Mouse (Mus musculus): ENCODE measurements around the gene Def8. TPM values are rescaled to one million over a fixed set of nuclear protein-coding genes. Genes with fewer than 3 reads are reported as not detected.
"Not testable (repeated sequence)": the region's sequence is repeated elsewhere in the genome, so short reads cannot be mapped to it uniquely, and the experiment has no call there.

Gene Def8
- total RNA-seq, 2 experiments from 2014 or later: 67.6 to 68.8 TPM

DNA sequence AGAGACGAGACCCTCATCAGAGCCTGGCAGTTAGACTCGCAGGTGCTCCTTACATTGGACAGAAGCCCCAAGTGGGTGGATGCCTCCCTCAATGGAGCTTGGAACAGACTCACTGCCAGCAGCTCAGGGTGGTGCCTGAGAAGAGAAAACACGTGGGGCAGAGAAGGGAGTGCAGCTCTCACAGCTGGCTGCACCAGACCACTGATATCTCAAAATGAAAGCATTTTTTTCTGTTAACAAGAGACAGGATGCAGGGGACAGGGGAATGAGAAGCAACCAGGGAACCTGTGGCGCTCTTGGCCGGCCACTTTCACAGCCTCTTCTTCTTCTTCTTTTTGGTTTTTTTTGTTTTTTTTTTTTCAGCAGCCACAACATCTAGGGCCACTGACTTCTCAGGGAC is 51.2 kb downstream of the Def8 start:
- DNase-seq (ENCODE audit: low spot score in 2 of 2); intact Hi-C loops (cut with DNase I): not testable (repeated sequence)

GRCm38 (mm10) chr8:123476911-123477736 is 53.8 kb downstream of the Def8 start:
- peak; percentile 20 to 31 for DNase-seq (ENCODE audit: low spot score in 2 of 2)
- intact Hi-C loops (cut with DNase I): no loop called here

GRCm38 (mm10) chr8:123477737-123478258 is 54.5 kb downstream of the Def8 start, which contains the start of gene Afg3l1:
Gene Afg3l1, plus strand, starts transcription at chr8:123477903.
- intact Hi-C loops (cut with DNase I): loop anchor here (2.0 kb wide), 1 partner anchor 35 kb away; no protein-coding TSS in a partner anchor

GRCm38 (mm10) chr8:123478456-123479218 is 55.3 kb downstream of the Def8 start:
- DNase-seq (ENCODE audit: low spot score in 2 of 2): peak in 1 of 2 experiments; percentile 19
- intact Hi-C loops (cut with DNase I): loop anchor here (2.0 kb wide), 1 partner anchor 36 kb away; no protein-coding TSS in a partner anchor

More at GRCm38 (mm10) chr8:123477737-123478258, 54.5 kb downstream of the Def8 start, which contains the start of gene Afg3l1:
- DNase-seq (ENCODE audit: low spot score in 2 of 2): peak; percentile 94 to 96

- no peak for DNase-seq (ENCODE audit: low spot score in 2 of 2)
- intact Hi-C loops (cut with DNase I): no loop called here
Observed at GRCm38 (mm10) chr8:123482627-123483026, 59.3 kb downstream of the Def8 start.

DNA sequence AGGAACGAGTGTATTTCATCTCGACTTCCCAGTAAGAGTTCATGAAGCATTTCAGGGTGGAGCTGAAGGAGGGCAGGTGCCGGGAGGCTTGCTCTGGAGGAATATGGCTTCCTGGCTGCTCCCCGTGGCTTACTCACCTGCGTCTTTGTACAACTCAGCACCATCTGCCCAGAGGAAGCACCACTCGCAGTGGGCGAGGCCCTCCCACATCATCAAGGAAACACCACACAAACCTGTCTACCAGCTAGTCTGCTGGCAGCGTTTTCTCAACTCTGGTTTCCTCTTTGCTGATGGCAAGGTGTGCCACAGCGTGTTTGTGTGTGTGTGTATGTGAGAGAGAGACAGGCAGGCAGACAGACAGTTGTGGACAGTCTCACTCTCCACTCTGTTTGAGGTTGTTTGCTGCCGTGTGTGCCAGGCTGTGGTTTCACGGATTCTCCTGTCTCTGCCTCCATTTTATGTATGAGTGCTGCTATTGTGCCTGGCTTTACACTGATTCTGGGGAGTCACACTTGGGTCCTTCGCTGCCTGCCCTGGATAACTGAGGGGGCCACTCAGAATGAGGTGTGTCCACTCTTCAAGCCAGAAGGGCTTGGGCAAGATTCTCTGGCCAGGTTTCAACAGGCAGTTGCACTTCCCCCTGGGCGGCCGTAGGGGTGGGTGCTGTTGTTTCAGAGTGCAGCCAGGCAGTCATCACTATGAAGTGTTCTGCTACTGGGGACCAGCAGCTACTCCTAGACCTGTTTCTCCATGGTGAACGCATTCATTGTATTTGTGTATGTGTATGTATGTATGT is 68.2 kb downstream of the Def8 start:
- intact Hi-C loops (cut with DNase I): no loop called here
- no peak for DNase-seq (ENCODE audit: low spot score in 2 of 2)

- DNase-seq (ENCODE audit: low spot score in 2 of 2): peak in 1 of 2 experiments; percentile 51
- intact Hi-C loops (cut with DNase I): no loop called here
Observed at GRCm38 (mm10) chr8:123492898-123493297, 69.6 kb downstream of the Def8 start.

GRCm38 (mm10) chr8:123497699-123498098 is 74.4 kb downstream of the Def8 start:
- intact Hi-C loops (cut with DNase I): no loop called here

DNA sequence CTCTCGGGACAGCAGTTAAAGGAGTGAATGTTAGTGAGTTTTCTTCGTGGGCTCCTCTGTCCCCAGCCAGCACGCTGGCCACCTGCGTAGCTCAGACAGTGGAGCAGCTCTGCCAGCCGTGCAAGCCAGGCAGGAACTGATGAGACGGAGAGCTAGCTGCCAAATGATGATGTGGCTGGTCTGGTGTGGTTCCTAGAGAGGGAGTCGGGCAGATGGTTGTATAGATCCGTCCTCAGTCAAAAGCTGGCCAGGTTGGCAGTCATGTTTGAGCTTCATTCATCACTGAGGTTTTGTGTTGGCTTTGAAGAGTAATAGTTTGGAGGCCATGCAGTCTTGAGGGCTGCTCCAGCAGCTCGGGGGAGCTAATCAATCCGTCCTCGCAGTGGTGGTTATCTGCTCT is 75.6 kb downstream of the Def8 start:
- DNase-seq (ENCODE audit: low spot score in 2 of 2): peak in 1 of 2 experiments; percentile 70

More at GRCm38 (mm10) chr8:123497699-123498098, 74.4 kb downstream of the Def8 start:
- no peak for DNase-seq (ENCODE audit: low spot score in 2 of 2)

GRCm38 (mm10) chr8:123499556-123499955 is 76.2 kb downstream of the Def8 start:
- peak in 1 of 2 experiments; percentile 47 for DNase-seq (ENCODE audit: low spot score in 2 of 2)
- intact Hi-C loops (cut with DNase I): no loop called here

More for the DNA sequence above, 75.6 kb downstream of the Def8 start:
- intact Hi-C loops (cut with DNase I): no loop called here

GRCm38 (mm10) chr8:123502192-123502591 is 78.9 kb downstream of the Def8 start:
- no peak for DNase-seq (ENCODE audit: low spot score in 2 of 2)
- intact Hi-C loops (cut with DNase I): no loop called here

GRCm38 (mm10) chr8:123503801-123504467 is 80.6 kb downstream of the Def8 start:
- intact Hi-C loops (cut with DNase I): no loop called here
- DNase-seq (ENCODE audit: low spot score in 2 of 2): no peak

- intact Hi-C loops (cut with DNase I): no loop called here
- no peak for DNase-seq (ENCODE audit: low spot score in 2 of 2)
Observed at GRCm38 (mm10) chr8:123504591-123505195, 81.4 kb downstream of the Def8 start.

DNA sequence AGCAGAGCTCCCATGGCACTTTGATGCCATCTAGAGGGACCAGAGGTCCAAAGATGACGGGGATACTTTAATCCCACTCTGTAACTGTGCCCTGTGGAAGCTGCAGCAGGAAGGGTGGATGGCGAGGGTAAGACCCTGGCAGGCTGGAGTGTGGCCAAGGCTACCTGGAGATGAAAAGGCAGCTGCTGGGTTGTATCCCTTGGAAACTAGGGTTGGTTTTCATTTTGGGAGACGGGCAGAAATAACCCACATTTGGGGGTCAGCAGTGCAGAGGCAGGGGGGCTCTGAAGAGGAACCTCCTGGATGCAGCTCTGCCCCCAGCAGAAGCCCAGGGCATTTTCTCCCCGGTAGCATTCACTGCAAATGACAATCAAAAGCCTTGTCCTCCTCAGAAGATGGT is 81.9 kb downstream of the Def8 start:
- DNase-seq (ENCODE audit: low spot score in 2 of 2): no peak
- intact Hi-C loops (cut with DNase I): no loop called here

GRCm38 (mm10) chr8:123505695-123506094 is 82.4 kb downstream of the Def8 start:
- DNase-seq (ENCODE audit: low spot score in 2 of 2): no peak
- intact Hi-C loops (cut with DNase I): no loop called here

- intact Hi-C loops (cut with DNase I): no loop called here
- DNase-seq (ENCODE audit: low spot score in 2 of 2): no peak
Observed at GRCm38 (mm10) chr8:123507153-123507552, 83.8 kb downstream of the Def8 start.

- no peak for DNase-seq (ENCODE audit: low spot score in 2 of 2)
- intact Hi-C loops (cut with DNase I): no loop called here
Observed at GRCm38 (mm10) chr8:123510819-123511218, 87.5 kb downstream of the Def8 start.
